Mouse (Mus musculus) neural tube, embryonic 12.5 days (tissue): ENCODE data around the gene Nedd4. TPM values are rescaled to one million over a fixed set of nuclear protein-coding genes. Genes with fewer than 3 reads are reported as not detected.

Source experiments
- ATAC-seq: fragments of 200-750 bp; cut with Nextera tagmentation; 2 replicates; pipeline ENCODE4 v1.8.0; 2017; ENCODE audit warnings: low read depth, mild to moderate bottlenecking, moderate TSS enrichment, moderate library complexity; ENCODE audit not compliant: low FRiP score
- H3K27ac ChIP-seq: fragments of 300-500 bp; sonication (generic); 2 replicates; pipeline ENCODE4 v1.5.1; 2016
- H3K27me3 ChIP-seq: fragments of 300-500 bp; sonication (generic); replicated peaks from 2 replicates; pipeline ENCODE4 v1.6.1; 2016; ENCODE audit warnings: mild to moderate bottlenecking
- H3K36me3 ChIP-seq: fragments of 300-500 bp; sonication (generic); 2 replicates; pipeline ENCODE4 v1.6.1; 2016; ENCODE audit warnings: mild to moderate bottlenecking
- H3K4me1 ChIP-seq: fragments of 300-500 bp; sonication (generic); 2 replicates; pipeline ENCODE4 v1.6.1; 2016
- H3K4me2 ChIP-seq: fragments of 300-500 bp; sonication (generic); replicated peaks from 2 replicates; pipeline ENCODE4 v1.6.1; 2016; ENCODE audit warnings: mild to moderate bottlenecking
- H3K4me3 ChIP-seq: fragments of 300-500 bp; sonication (generic); 2 replicates; pipeline ENCODE4 v1.5.1; 2016
- H3K9ac ChIP-seq: fragments of 300-500 bp; sonication (generic); 2 replicates; pipeline ENCODE4 v1.6.1; 2016; ENCODE audit warnings: mild to moderate bottlenecking
- H3K9me3 ChIP-seq: fragments of 300-500 bp; sonication (generic); 2 replicates; pipeline ENCODE4 v1.6.1; 2016; ENCODE audit warnings: mild to moderate bottlenecking
- WGBS: fragments of 180-500 bp; shearing (Covaris S2); methylation state at CpG from one replicate; pipeline ENCODE4 v1.1.7; 2016; 5-methylcytosine and 5-hydroxymethylcytosine counted together
- polyA plus RNA-seq: library from polyadenylated mRNA; unstranded; fragments of >200 nt; fragmentation: Nextera tagmentation; extraction: Ambion mirVana; gene quantifications from 2 replicates; pipeline ENCODE4 v1.2.1, GENCODE M21; 2016

The Nedd4 gene
- polyA plus RNA-seq, 1 experiment from 2014 or later: 637 TPM

DNA sequence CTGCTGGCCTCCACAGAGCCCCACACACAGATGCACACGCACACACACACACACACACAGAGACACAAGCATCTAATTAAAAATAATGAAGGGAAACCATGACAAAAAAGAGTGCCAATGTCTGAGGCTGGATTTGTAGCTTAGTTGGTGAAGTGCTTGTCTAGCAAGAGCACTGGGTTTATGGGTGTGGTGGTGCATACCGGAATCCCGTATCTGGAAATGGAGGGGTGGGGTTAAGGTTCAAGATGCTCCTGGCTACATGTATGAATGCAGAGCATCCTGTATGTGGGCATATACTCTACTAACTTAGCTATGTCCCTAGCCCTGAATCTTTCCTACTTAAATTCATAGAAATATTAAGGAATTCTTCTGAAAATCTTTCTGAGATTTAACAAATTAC is 5.0 kb downstream of the Nedd4 start:
- peaks cover 53% of the 10 kb centered on the region for H3K36me3 ChIP-seq
- H3K27me3 ChIP-seq: no peaks in the 10 kb centered on the region
- no peaks in the 10 kb centered on the region for H3K9me3 ChIP-seq
- H3K4me1 ChIP-seq: peaks cover 26% of the 10 kb centered on the region
- H3K27ac ChIP-seq: no peak overlapping the region
- no peak overlapping the region; the same call in 1 of the 2 replicates for H3K4me2 ChIP-seq
- H3K4me3 ChIP-seq: no peak overlapping the region
- no peak overlapping the region for H3K9ac ChIP-seq
- 86% methylated on average over 3 of the region's 3 CpGs for WGBS
- ATAC-seq: no peak

DNA sequence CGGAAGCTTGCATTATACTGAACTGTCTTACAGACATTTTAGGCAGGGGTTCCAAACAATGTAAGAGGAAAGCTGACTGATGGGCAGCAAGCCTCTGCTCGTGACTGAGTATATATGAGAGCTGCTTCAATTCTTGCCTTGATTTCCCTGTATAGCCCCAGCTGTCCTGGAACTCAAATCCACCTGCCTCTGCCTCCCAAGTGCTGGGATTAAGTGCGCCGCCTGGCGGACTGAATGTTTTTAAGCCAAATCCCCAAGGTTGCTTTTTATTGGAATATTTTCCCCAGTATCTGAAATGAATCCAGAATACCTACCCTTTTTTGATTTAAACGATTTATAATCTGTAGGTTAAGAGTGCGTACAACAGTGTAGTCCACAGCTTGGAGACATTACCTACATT is 7.2 kb downstream of the Nedd4 start:
- no peaks in the 10 kb centered on the region for H3K27me3 ChIP-seq
- no peak overlapping the region for H3K4me3 ChIP-seq
- no peak overlapping the region for H3K27ac ChIP-seq
- no peak for ATAC-seq
- H3K4me2 ChIP-seq: no peak overlapping the region
- peaks cover 72% of the 10 kb centered on the region for H3K36me3 ChIP-seq
- peaks cover 18% of the 10 kb centered on the region for H3K4me1 ChIP-seq
- no peak overlapping the region for H3K9ac ChIP-seq
- no peaks in the 10 kb centered on the region for H3K9me3 ChIP-seq
- 88% methylated on average over 7 of the region's 7 CpGs for WGBS

DNA sequence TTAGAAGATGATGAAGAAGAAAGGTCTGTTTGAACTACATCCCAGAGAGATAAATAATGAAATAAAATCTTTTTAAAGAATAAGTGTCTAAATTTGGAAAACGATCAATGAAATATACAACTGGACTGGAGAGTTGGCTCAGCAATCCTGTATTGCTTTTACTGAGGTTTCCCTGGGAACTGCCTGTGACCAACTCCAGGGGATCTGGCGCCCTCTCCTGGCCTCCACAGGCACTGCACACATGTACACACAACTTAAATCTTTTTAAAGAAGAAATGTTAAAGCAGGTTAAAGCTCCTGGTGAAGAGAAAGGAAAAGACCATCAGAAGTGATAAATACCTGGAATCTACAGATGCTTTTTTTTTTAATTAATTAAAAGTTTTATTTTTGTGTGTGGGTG is 10.2 kb downstream of the Nedd4 start:
- WGBS: 43% methylated on average over 2 of the region's 2 CpGs
- Histone ChIP-seq H3K36me3 (peaks cover 73% of the 10 kb centered on the region), H3K9me3 (no peaks in the 10 kb centered on the region), H3K4me1 (peaks cover 4% of the 10 kb centered on the region; the same call in 1 of the 2 replicates), H3K4me2 (no peak overlapping the region), H3K9ac (no peak overlapping the region), H3K27ac (no peak overlapping the region), H3K4me3 (no peak overlapping the region), H3K27me3 (no peaks in the 10 kb centered on the region)
- no peak for ATAC-seq

- no peak for ATAC-seq
- WGBS: 93% methylated on average over 6 of the region's 6 CpGs
- Histone ChIP-seq H3K27ac (no peak overlapping the region), H3K9me3 (no peaks in the 10 kb centered on the region), H3K9ac (no peak overlapping the region), H3K36me3 (peaks cover 76% of the 10 kb centered on the region), H3K4me2 (no peak overlapping the region), H3K27me3 (no peaks in the 10 kb centered on the region), H3K4me1 (peaks cover 2% of the 10 kb centered on the region; the same call in 1 of the 2 replicates), H3K4me3 (no peak overlapping the region)
Observed at GRCm38 (mm10) chr9:72674957-72675744, 13.0 kb downstream of the Nedd4 start.

DNA sequence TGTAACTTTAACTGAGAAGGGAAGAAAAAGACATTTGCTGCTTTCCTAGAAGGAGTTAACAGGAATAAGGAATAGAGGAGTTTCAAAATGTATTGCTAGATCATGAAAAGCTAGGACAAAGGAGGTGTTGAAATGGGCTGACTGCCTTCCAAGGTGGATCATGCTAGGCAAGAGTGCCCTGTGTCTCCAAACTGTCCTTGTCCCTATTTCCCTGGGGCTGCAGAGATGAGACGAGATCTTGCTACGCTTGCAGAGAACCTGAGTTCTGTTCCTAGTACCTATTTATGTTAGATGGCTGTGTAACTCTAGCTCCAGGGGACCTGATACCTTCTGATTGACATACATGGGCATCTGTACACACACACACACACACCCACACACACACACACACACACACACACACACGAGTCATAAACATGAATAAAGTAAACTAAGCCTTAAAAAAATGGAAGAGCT is 13.6 kb downstream of the Nedd4 start:
- no peak overlapping the region for H3K9ac ChIP-seq
- H3K4me2 ChIP-seq: no peak overlapping the region
- H3K36me3 ChIP-seq: peaks cover 72% of the 10 kb centered on the region
- H3K27ac ChIP-seq: no peak overlapping the region
- no peak overlapping the region for H3K4me3 ChIP-seq
- ATAC-seq: no peak
- 86% methylated on average over 3 of the region's 3 CpGs for WGBS
- no peaks in the 10 kb centered on the region for H3K9me3 ChIP-seq
- no peaks in the 10 kb centered on the region for H3K27me3 ChIP-seq
- no peaks in the 10 kb centered on the region for H3K4me1 ChIP-seq

GRCm38 (mm10) chr9:72677659-72678058 is 15.5 kb downstream of the Nedd4 start:
- Histone ChIP-seq H3K36me3 (peaks cover 78% of the 10 kb centered on the region), H3K27me3 (no peaks in the 10 kb centered on the region), H3K9me3 (no peaks in the 10 kb centered on the region), H3K4me3 (no peak overlapping the region), H3K4me1 (no peaks in the 10 kb centered on the region), H3K4me2 (no peak overlapping the region), H3K9ac (no peak overlapping the region), H3K27ac (no peak overlapping the region)
- 96% methylated on average over 5 of the region's 5 CpGs for WGBS
- no peak for ATAC-seq

DNA sequence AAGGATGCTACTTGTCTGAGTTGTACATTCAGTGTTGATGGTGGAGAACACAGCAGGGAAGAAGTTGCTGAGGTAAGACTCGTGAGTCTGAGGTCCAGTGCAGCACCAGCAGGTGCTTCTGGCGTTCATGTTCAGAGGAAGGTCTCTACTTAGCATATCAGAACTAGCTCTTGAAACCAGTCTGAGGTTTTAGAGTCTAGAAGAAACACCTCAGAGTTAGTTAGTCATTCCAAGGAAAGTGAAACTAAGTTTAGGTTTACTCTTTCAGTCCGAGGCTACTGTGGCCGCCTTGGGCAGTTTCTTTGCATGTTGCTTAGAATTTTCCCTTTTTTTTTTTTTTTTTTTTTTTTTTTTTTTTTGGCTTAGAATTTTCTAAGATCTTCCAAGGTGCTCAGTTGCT is 16.6 kb downstream of the Nedd4 start:
- Histone ChIP-seq H3K4me3 (no peak overlapping the region), H3K4me1 (no peaks in the 10 kb centered on the region), H3K36me3 (peaks cover 71% of the 10 kb centered on the region), H3K27ac (no peak overlapping the region), H3K4me2 (no peak overlapping the region), H3K9me3 (no peaks in the 10 kb centered on the region), H3K27me3 (no peaks in the 10 kb centered on the region), H3K9ac (no peak overlapping the region)
- 90% methylated on average over 4 of the region's 4 CpGs for WGBS
- ATAC-seq: no peak

- H3K27ac ChIP-seq: no peak overlapping the region
- H3K4me1 ChIP-seq: no peaks in the 10 kb centered on the region
- peaks cover 68% of the 10 kb centered on the region for H3K36me3 ChIP-seq
- H3K4me2 ChIP-seq: no peak overlapping the region
- WGBS: 93% methylated on average over 8 of the region's 8 CpGs
- H3K27me3 ChIP-seq: no peaks in the 10 kb centered on the region
- no peaks in the 10 kb centered on the region for H3K9me3 ChIP-seq
- H3K9ac ChIP-seq: no peak overlapping the region
- ATAC-seq: no peak
- no peak overlapping the region for H3K4me3 ChIP-seq
Observed at GRCm38 (mm10) chr9:72681652-72682228, 19.6 kb downstream of the Nedd4 start.

DNA sequence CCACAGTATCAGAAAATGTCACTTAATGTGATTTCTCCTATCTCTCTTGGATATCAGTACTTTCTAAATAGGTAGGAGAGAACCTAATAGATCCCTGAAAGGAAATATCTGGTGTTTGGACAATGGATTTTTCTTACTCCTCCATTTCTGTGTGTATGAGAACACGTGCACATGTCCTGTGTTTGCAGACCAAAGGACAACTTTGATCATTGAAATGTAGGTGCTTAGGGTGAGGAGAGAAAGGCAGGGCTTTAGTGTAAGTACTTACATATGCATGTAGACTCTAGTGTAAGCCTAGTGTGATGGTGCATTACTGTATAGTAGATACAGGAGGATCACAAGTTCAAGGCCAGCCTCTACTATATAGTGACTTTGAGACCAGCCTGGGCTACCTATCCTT is 21.1 kb downstream of the Nedd4 start:
- Histone ChIP-seq H3K27me3 (no peaks in the 10 kb centered on the region), H3K9ac (no peak overlapping the region), H3K36me3 (peaks cover 71% of the 10 kb centered on the region), H3K4me3 (no peak overlapping the region), H3K27ac (no peak overlapping the region), H3K4me1 (no peaks in the 10 kb centered on the region), H3K9me3 (no peaks in the 10 kb centered on the region), H3K4me2 (no peak overlapping the region)
- WGBS: 89% methylated on average over 1 of the region's 1 CpGs
- no peak for ATAC-seq

GRCm38 (mm10) chr9:72685231-72685630 is 23.1 kb downstream of the Nedd4 start:
- Histone ChIP-seq H3K36me3 (peaks cover 79% of the 10 kb centered on the region), H3K4me3 (no peak overlapping the region), H3K4me2 (no peak overlapping the region), H3K27ac (no peak overlapping the region), H3K27me3 (no peaks in the 10 kb centered on the region), H3K9ac (no peak overlapping the region), H3K9me3 (no peaks in the 10 kb centered on the region), H3K4me1 (no peaks in the 10 kb centered on the region)
- whole genome bisulfite sequencing: 92% methylated on average over 4 of the region's 4 CpGs
- no peak for ATAC-seq

DNA sequence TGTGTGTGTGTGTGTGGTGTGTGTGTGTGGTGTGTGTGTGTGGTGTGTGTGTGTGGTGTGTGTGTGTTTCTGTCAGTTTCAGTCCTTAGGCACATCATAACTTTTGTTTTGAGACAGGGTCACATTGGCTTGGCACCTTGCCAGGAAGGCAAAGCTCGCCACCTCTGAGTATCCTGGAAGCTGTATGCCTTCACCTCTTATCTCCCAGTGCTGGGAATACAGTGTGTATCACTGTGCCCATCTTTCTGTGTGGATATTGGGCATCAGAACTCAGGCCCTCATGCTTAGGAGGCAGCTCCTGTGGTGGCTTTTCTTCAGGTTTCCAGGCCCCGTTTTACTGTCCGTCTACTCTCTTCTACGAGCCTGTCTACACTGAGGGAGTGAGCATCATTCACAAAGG is 24.4 kb downstream of the Nedd4 start:
- Histone ChIP-seq H3K4me3 (no peak overlapping the region), H3K36me3 (peaks cover 86% of the 10 kb centered on the region), H3K27ac (no peak overlapping the region), H3K9ac (no peak overlapping the region), H3K4me2 (no peak overlapping the region), H3K9me3 (no peaks in the 10 kb centered on the region), H3K4me1 (peaks cover 3% of the 10 kb centered on the region; the same call in 1 of the 2 replicates), H3K27me3 (no peaks in the 10 kb centered on the region)
- ATAC-seq: no peak
- 81% methylated on average over 4 of the region's 4 CpGs for WGBS

GRCm38 (mm10) chr9:72689522-72689921 is 27.4 kb downstream of the Nedd4 start:
- Histone ChIP-seq H3K27me3 (no peaks in the 10 kb centered on the region), H3K27ac (no peak overlapping the region), H3K4me1 (peaks cover 24% of the 10 kb centered on the region), H3K36me3 (peaks cover 86% of the 10 kb centered on the region), H3K4me3 (no peak overlapping the region), H3K9me3 (no peaks in the 10 kb centered on the region), H3K4me2 (no peak overlapping the region), H3K9ac (no peak overlapping the region)
- no peak for ATAC-seq
- 86% methylated on average over 5 of the region's 5 CpGs for WGBS

DNA sequence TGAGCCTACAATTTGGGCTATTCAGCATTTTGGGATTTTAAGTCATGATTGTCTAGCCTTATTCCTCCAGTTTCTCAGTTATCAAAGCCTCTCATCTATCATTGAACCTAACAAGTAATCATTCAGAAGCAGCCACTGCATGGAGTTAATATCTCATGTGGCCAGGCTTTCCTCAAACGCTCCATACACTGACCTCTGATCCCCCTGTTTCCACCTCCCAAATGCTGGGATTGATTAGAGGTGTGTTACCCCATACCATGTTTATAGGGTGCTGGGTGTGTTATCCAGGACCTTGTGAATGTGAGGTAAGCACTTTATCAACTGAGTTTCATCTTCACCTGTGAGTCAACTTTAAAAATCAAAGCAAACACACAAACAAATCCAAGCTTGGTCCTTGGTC is 28.7 kb downstream of the Nedd4 start:
- H3K27ac ChIP-seq: no peak overlapping the region
- peaks cover 80% of the 10 kb centered on the region for H3K36me3 ChIP-seq
- H3K4me3 ChIP-seq: no peak overlapping the region
- H3K27me3 ChIP-seq: no peaks in the 10 kb centered on the region
- WGBS: 90% methylated on average over 1 of the region's 1 CpGs
- no peak for ATAC-seq
- no peak overlapping the region for H3K4me2 ChIP-seq
- H3K9ac ChIP-seq: no peak overlapping the region
- H3K4me1 ChIP-seq: peaks cover 25% of the 10 kb centered on the region
- no peaks in the 10 kb centered on the region for H3K9me3 ChIP-seq
